Mouse (Mus musculus) liver, postnatal 0 days (tissue): ENCODE measurements at regions not wholly inside any gene's neighbourhood (a gene's known extent, or its start where the extent isn't known, plus 50 kb on each side); places are given as distances from the start of the nearest gene placed in this dataset.

Source experiments
- ATAC-seq: fragments of 200-750 bp; cut with Nextera tagmentation; 2 replicates; pipeline ENCODE4 v1.8.0; 2017; ENCODE audit warnings: mild to moderate bottlenecking, moderate library complexity
- DNase-seq: peaks from one replicate; pipeline ENCODE4 v3.0.0-alpha.2; 2016
- H3K27ac ChIP-seq: fragments of 300-500 bp; sonication (generic); 2 replicates; pipeline ENCODE4 v1.5.1; 2014; ENCODE audit warnings: antibody characterized with exemption, moderate library complexity, mild to moderate bottlenecking, low read depth
- H3K27me3 ChIP-seq: fragments of 300-500 bp; sonication (generic); 2 replicates; pipeline ENCODE4 v1.6.1; 2014; ENCODE audit warnings: low read length, control low read depth, mixed read lengths; ENCODE audit not compliant: insufficient read depth
- H3K36me3 ChIP-seq: fragments of 300-500 bp; sonication (generic); replicated peaks from 2 replicates; pipeline ENCODE4 v1.6.1; 2014; ENCODE audit warnings: mild to moderate bottlenecking, control low read depth, low read length, moderate library complexity, mixed read lengths; ENCODE audit not compliant: insufficient read depth
- H3K4me1 ChIP-seq: fragments of 300-500 bp; sonication (generic); 2 replicates; pipeline ENCODE4 v1.6.1; 2014; ENCODE audit warnings: antibody characterized with exemption, mild to moderate bottlenecking, control low read depth; ENCODE audit not compliant: insufficient read depth
- H3K4me2 ChIP-seq: fragments of 300-500 bp; sonication (generic); 2 replicates; pipeline ENCODE4 v1.6.1; 2014; ENCODE audit warnings: low read depth, mild to moderate bottlenecking, low read length, moderate library complexity, mixed read lengths
- H3K4me3 ChIP-seq: fragments of 300-500 bp; sonication (generic); 2 replicates; pipeline ENCODE4 v1.5.1; 2014; ENCODE audit warnings: low read depth, low read length
- H3K9ac ChIP-seq: fragments of 300-500 bp; sonication (generic); replicated peaks from 2 replicates; pipeline ENCODE4 v1.6.1; 2014; ENCODE audit warnings: mild to moderate bottlenecking, moderate library complexity
- H3K9me3 ChIP-seq: fragments of 300-500 bp; sonication (generic); 2 replicates; pipeline ENCODE4 v1.6.1; 2016; ENCODE audit warnings: mild to moderate bottlenecking, control low read depth, low read length, mixed read lengths
- CTCF ChIP-seq: sonication (generic); IDR thresholded peaks from 2 replicates; pipeline ENCODE4 v1.5.1; 2016; ENCODE audit warnings: antibody characterized with exemption, low read depth
- EP300 ChIP-seq: IDR thresholded peaks from 2 replicates; pipeline ENCODE4 v1.6.1; 2016; ENCODE audit warnings: antibody characterized with exemption, low read depth, mild to moderate bottlenecking
- WGBS: fragments of 180-500 bp; shearing (Covaris S2); extraction: QIAGEN DNeasy Blood & Tissue Kit; methylation state at CpG from one replicate; pipeline ENCODE4 v1.1.7; 2014; ENCODE audit not compliant: insufficient replicate concordance; 5-methylcytosine and 5-hydroxymethylcytosine counted together

DNA sequence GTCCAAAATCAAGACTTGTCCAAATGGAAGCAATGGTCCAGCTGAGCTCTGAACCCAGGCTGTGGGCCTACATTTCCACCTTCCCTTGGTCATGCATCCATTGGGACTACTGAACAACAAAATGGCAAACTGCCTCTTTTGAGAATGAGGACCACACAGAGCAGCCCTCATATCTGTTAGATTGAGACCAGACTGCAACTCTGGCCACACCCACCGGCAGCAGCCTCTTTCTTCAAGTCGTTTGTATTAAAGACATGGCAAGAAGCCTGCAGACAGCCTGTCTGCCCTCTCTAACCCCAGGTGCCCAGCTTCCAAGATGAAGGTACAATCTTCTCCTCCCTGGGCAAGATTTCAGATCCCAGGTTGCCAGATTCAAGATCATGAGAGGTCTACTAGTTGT, 51.8 kb upstream of the St6galnac3 start:
- H3K4me1 ChIP-seq, result peaks cover 10% of the 10 kb centered on the region; the same call in 1 of the 2 replicates
- TF ChIP-seq EP300 (no peak), CTCF (no peak)
- H3K9ac ChIP-seq, result no peak overlapping the region
- DNase-seq, result no peak
- H3K27me3 ChIP-seq, result no peaks in the 10 kb centered on the region
- no peaks in the 10 kb centered on the region for H3K9me3 ChIP-seq
- H3K36me3 ChIP-seq, result no peaks in the 10 kb centered on the region
- H3K4me2 ChIP-seq, result no peak overlapping the region
- ATAC-seq, result no peak
- WGBS, result 49% methylated on average over 2 of the region's 2 CpGs
- no peak overlapping the region for H3K27ac ChIP-seq
- no peak overlapping the region for H3K4me3 ChIP-seq

DNA sequence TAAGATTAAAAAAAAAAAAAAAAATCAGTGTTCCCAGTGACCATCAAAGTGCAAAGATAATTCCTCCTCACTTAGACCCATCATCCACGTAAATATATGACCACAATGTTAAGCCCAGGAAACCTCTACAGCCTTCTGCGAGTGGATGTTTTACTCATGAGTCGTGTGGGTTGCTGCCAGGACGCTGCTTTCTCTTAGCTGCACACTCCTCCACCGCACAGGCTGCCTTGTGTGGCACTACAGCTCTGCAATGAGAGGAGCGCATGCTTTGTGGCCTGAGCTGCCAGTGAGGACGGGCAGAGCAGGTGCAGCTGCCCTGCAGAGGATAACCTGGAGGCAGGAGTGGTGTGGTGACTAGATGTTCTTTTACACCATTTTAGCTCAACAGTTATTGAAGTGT, 53.4 kb upstream of the St6galnac3 start:
- TF ChIP-seq EP300, result no peak
- no peak for TF ChIP-seq CTCF
- DNase-seq (no peak), ATAC-seq (no peak)
- Histone ChIP-seq H3K36me3 (no peaks in the 10 kb centered on the region), H3K4me3 (no peak overlapping the region), H3K9me3 (no peaks in the 10 kb centered on the region), H3K27me3 (no peaks in the 10 kb centered on the region), H3K4me1 (peaks cover 10% of the 10 kb centered on the region), H3K27ac (no peak overlapping the region), H3K4me2 (no peak overlapping the region), H3K9ac (no peak overlapping the region)
- WGBS, result 71% methylated on average over 7 of the region's 7 CpGs

DNA sequence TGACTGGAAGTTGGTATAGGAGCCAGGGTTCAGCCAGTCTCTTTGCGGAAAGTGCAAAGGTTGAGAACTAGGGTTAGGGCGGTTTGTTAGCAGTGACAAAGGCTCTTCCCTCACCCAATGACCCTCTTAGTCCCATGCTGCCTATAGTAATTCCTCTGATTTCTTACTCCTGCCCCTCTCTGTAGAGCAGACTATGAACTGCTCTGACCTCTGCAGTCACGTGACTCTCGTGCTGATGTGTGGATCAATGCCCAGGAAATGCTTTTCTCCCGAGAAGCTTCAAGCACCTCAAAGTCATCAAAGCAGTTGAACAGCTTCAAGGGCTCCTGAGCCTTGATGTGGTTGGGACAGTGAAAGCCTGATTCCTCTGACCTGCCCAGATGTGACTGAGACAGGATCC, 57.5 kb upstream of the St6galnac3 start:
- ATAC-seq, result no peak

DNA sequence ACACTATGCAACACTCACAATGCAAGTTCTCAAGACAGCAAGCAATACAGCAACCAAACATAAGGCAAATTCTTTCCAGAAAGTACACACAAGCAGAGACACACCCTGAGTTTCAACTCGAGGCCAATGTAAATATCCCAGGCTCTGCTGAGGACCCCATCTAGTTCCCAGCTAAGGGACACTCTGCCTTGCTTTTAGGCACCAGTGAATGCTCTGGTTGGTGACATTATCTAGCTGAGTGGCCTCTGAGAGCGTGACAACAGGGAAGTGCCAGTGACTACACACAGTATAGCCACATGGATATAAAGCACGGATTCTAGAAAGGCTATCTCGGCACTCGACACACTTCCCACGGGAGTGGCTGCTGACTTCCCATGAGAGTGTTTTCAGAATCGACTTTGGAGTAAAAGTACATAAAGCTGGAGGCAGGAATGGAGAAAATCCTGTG, 58.3 kb upstream of the St6galnac3 start:
- Histone ChIP-seq H3K27me3 (no peaks in the 10 kb centered on the region), H3K9ac (no peak overlapping the region), H3K27ac (no peak overlapping the region), H3K4me2 (no peak overlapping the region), H3K9me3 (no peaks in the 10 kb centered on the region), H3K36me3 (no peaks in the 10 kb centered on the region), H3K4me1 (peaks cover 2% of the 10 kb centered on the region; the same call in 1 of the 2 replicates), H3K4me3 (no peak overlapping the region)
- TF ChIP-seq EP300, result no peak
- TF ChIP-seq CTCF, result no peak
- DNase-seq (no peak), ATAC-seq (no peak)
- WGBS, result 53% methylated on average over 7 of the region's 7 CpGs

More for the DNA sequence above, 57.5 kb upstream of the St6galnac3 start:
- no peak overlapping the region for H3K9ac ChIP-seq
- no peaks in the 10 kb centered on the region for H3K36me3 ChIP-seq
- TF ChIP-seq EP300 (no peak), CTCF (no peak)
- no peaks in the 10 kb centered on the region for H3K27me3 ChIP-seq
- H3K4me3 ChIP-seq, result no peak overlapping the region
- WGBS, result 59% methylated on average over 5 of the region's 5 CpGs
- no peaks in the 10 kb centered on the region for H3K9me3 ChIP-seq
- H3K4me1 ChIP-seq, result peaks cover 2% of the 10 kb centered on the region; the same call in 1 of the 2 replicates
- no peak overlapping the region for H3K4me2 ChIP-seq
- no peak for DNase-seq
- H3K27ac ChIP-seq, result no peak overlapping the region

DNA sequence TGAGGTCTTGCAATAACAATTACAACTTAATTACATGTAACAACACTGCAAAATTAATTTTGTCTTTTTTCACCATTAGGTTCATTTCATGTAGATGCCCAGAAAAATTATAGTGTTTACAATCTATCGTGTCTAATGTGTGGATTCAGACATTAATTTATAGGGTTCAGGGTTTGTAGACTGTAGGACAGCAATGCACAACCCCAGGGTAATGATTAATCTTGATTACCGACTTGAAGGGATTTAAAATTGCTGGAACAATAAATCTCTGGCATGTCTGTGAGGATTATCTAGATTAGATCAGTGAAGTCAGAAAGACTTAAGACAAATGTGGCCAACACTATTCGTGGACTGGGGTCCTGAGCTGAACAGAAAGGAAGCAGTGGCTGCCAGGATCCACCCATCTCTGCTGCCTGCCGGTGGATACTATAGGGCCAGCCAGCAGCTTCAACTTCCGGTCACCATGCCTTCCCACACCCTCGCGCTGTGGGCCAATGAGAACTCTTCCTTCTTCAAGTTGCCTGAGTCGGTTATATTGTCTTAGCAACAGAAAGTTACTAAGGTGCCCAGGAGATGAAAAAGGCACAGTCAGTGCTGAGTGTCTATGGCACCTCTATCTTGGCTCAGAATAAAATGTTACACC, 59.1 kb upstream of the St6galnac3 start:
- WGBS, result 48% methylated on average over 8 of the region's 8 CpGs
- no peak for ATAC-seq

DNA sequence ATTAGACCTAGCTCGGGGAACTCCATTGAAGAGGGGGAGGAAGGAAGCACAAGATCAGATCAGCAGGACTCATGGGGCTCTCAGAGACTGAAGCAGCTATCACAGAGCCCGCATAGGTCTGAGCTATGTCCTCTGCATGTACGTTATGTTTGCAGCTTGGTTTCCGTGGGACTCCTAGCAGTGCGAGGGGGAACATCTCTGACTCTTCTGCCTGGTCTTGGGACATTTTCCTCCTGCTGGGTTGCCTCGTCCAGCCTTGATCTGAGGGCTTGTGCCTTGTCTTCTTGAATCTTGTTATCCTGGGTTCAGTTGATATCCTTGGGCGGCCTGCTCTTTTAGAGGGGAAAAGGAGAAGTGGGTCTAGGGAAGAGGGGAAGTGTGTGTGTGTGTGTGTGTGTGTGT, 53.6 kb upstream of the Asb17 start:
- 0 out of 2 replicates have a peak overlapping the region, but pooled peaks have one; percentile 51 for H3K4me2 ChIP-seq
- H3K9ac ChIP-seq, result no peak overlapping the region
- ATAC-seq (no peak), DNase-seq (no peak)
- H3K27me3 ChIP-seq, result no peaks in the 10 kb centered on the region
- 30% methylated on average over 7 of the region's 7 CpGs for WGBS
- H3K36me3 ChIP-seq, result no peaks in the 10 kb centered on the region
- H3K4me3 ChIP-seq, result no peak overlapping the region
- H3K27ac ChIP-seq, result peak overlapping the region; percentile 40; the same call in 1 of the 2 replicates
- no peaks in the 10 kb centered on the region for H3K9me3 ChIP-seq
- TF ChIP-seq EP300, result no peak
- TF ChIP-seq CTCF, result no peak
- peaks cover 23% of the 10 kb centered on the region for H3K4me1 ChIP-seq

More for the DNA sequence above, 59.1 kb upstream of the St6galnac3 start:
- H3K9ac ChIP-seq, result no peak overlapping the region
- peaks cover 2% of the 10 kb centered on the region; the same call in 1 of the 2 replicates for H3K4me1 ChIP-seq
- H3K27ac ChIP-seq, result no peak overlapping the region
- no peak for TF ChIP-seq EP300
- DNase-seq, result no peak
- H3K9me3 ChIP-seq, result no peaks in the 10 kb centered on the region
- no peaks in the 10 kb centered on the region for H3K27me3 ChIP-seq
- no peak overlapping the region for H3K4me2 ChIP-seq
- no peaks in the 10 kb centered on the region for H3K36me3 ChIP-seq
- H3K4me3 ChIP-seq, result no peak overlapping the region
